Mouse (Mus musculus) adipocyte (in vitro differentiated cells): ENCODE results near the gene AC131692.1.

Experiments
- DNase-seq: peaks from one replicate; pipeline ENCODE4 v3.0.0-alpha.2; 2016; ENCODE audit warnings: low spot score

The AC131692.1 gene

DNA sequence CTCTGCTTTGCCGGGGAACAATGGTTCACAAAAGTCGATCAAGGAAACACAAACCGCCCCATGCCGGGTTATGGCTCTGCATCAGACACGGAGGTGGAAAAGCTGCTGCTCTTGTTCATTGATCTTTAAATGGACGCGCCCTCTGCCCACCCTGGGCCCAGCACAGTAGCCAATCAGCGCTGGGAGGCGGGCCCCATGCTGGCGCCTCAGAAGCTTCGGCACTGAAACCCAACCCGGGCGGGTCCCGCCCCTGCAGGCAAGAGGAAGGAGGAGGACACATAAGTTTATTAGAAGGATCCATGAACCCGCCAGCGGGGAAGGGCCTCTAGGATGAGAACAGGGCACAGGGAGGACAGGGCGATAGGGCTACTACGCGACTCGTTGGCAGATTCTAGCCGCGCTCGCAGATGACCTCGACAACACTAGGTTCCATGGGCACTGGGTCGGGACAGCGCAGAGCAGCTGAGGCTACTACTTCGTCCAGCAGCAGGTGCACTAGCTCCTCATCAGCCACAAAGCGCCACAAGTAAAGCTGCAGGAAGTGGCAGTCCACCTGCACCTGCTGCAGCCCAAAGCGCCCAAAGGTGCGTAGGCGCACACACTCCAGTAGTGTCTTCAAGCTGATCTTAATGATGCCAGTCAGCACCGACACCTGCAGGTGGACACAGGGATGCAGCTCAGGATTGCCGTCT lies 26.3 kb upstream of the AC131692.1 start, which contains the start of gene Tm7sf2:
Gene Tm7sf2, minus strand, starts transcription at position 650 of the 692 bp plus-strand sequence.
- peak; percentile 74 for DNase-seq

DNA sequence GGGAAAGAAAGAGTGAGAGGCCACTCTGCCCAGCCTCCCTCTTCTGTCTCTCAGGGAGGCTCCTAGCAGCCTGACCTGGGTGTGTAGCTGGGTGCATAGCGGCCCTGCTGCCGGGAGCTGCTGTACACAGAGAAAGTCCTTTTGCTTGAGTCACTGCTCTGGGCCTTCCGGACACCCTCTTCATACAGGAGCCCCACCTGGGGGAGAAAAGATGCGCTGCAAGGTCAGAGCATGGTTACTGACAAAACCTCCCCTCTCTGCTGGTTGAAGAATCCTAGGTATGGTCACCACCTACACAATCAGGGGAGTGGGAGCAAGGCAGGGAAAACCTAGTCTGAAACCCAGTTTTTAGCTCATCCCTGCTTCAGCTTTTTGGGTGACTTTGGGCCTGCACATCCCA lies 25.3 kb upstream of the AC131692.1 start:
- no peak for DNase-seq

DNA sequence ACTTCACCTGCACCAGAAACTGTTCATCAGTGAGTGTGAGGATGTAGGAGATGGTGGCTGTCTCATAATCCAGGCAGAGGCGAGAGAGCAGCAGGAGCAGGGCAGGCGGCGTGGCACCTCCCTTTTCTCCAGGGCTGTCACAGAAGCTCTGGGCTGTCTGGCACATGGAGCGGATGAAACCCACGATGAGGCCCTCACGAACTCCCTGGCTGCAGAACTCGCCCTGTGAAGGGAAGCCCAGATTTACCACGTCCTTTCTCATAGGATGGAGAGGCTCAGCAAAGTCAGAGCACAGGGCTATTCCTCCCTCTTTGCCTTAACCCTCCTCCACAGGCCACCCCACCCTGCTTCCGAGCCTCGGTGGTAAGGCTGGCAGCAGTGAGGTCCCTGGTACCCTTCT lies 24.4 kb upstream of the AC131692.1 start:
- no peak for DNase-seq

DNA sequence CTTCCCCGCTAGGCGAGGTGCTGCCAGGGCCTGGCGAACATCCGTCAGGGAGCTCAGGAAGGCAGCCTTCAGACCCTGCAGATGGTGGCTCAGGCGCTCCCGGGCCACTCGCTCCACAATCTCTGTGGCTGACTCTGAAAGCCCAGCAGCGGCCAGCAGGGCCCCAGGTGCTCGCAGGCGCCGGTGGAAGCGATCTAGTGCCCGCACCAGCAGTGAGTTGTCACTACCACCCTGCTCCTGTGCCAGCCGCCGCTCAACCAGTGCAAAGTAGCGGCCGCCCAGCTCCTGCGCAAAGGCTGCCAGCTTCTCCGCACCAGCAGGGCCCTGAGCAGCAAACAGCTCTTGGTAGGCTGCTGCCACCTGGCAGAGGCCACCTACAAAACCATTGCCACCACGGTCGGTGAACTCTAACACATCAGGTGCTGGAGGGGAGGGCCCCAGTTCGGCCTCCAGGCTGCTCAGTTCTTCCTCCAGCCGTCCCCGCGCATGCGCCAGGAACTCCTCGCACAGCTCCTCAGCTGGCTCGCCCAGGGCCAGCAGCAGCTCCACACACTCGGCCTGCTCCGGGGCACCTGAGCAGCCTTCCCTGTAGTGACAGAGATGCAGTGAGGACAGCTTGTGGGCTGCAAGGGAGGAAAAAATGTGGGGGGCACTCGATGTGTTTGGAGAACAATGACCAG lies 23.5 kb upstream of the AC131692.1 start:
- no peak for DNase-seq

DNA sequence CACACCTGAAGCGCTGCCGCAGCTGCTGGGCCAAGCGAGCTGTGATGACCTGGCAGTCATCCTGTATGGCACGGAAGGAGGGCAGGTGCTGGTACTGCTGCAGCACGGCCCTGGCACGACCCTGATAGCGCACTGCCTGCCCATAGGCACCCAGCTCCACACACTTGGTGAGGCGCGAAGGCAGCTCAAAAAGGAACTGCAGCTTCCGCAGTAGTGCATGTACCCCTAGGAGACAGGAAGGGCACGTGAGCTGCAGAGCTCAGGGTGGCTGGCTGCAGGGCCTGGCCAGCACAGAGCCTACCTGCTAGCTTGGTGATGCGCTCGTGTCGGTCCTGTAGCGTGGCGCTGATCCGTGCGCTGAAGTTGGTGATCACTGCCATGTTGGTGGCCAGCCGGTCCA lies 23.0 kb upstream of the AC131692.1 start:
- no peak for DNase-seq

DNA sequence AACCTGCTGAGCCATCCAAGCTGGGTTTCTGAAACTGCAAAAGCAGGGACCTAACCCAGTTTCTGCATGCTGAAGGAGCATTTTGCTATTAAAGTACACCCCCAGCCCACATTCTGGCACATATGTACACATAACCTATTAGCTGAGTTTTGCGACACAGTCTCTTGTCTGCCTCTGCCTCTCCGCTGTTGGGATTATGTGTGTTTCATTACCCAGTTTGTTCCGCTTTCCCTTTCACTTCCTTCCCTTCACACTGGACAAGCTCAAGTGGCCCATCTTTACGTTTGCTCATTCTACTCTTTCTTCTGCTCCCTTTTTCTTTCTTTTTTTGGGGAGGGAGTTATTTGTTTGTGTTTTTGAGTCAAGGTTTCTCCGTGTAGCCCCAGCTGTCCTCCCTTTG lies 20.3 kb upstream of the AC131692.1 start:
- no peak for DNase-seq

DNA sequence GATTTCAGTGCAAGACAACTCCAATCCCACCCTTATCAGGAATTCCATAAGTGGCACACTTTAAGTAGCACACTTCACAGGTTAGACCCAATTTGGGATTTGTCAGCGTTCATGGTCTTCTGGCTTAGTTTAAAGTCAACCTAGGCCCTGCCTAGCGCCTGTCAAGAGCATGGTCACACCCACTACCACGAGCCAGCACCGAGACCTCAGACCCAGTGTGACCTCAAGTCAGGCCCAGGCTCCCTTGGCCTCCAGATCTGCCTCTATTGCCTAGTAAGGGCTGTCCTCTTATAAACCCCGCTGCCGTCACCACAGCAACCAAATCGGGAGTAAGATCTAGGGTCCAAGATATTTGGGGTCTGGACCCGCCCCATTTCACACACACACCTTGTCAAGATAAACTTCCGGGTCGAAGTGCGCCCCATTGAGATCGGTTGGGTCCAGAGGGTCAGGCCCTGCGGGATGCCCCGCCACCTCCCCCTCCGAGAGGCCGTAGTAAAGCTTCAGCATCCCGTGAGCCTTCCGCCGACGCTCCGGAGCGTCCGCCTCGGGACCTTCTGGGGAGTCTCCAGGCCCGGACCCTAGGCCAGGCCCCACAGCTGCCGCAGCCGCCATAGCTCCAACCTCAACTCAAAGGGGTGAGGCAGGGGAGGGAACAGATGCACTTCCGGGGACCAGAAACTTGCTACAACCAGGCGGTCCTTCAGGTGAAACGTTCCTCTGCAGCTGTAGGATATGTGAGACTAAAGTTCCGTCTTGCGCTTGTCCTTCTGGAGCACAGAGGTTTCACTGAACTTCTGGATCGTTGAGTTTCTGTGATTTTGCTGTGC lies 17.4 kb upstream of the AC131692.1 start, which contains the start of gene Vps51:
Gene Vps51, minus strand, starts transcription at position 668 of the 830 bp plus-strand sequence.
- DNase-seq = peak; percentile 97

DNA sequence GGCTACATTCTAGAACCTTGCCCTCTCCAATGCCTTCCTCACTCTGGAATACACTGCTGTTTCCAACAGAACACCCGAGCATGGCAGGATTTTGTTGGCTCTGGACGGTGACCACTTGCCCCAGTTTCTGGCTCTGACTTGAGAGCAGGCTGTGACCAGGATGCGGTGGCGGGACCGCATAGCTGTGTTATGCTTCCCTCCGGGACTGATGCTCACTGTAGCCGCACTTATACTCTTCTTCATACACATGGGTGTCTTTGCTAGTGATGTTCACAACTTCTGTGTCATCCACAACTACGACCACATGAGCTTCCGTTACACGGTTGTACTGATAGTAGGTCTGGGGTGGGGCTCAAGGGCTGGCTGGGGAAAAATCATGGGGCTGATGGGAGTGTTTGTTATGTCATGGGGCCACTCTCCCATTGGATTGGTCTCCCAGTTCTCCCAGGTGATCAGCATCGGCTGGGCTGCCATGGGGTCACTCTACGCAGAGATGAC lies 14.2 kb upstream of the AC131692.1 start, which contains the start of gene Tmem262:
Gene Tmem262, plus strand, starts transcription at position 51 of the 498 bp plus-strand sequence.
- DNase-seq = no peak

DNA sequence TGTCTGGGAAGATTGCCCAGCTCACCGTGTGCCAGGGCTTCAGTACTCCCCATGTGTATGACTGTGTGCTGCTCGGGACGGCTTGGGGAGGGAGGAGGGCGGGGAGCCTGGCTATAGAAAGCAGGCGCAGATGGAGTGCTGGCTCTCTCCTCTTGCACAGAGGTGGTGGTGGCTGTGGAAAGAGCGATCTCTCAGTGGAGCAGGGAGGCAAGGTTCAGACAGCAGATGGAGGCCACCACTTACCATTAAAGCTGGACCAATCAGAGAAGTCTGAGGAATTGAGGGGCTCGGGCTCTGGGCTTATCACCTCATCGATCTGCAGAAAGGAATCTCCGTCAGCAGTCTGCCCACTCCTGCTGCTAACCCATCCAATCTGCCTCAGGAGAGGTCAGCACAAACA lies 12.1 kb upstream of the AC131692.1 start, which contains the start of gene Gm28374:
Gene Gm28374, minus strand, starts transcription at position 101 of the 400 bp plus-strand sequence.
- DNase-seq = no peak

DNA sequence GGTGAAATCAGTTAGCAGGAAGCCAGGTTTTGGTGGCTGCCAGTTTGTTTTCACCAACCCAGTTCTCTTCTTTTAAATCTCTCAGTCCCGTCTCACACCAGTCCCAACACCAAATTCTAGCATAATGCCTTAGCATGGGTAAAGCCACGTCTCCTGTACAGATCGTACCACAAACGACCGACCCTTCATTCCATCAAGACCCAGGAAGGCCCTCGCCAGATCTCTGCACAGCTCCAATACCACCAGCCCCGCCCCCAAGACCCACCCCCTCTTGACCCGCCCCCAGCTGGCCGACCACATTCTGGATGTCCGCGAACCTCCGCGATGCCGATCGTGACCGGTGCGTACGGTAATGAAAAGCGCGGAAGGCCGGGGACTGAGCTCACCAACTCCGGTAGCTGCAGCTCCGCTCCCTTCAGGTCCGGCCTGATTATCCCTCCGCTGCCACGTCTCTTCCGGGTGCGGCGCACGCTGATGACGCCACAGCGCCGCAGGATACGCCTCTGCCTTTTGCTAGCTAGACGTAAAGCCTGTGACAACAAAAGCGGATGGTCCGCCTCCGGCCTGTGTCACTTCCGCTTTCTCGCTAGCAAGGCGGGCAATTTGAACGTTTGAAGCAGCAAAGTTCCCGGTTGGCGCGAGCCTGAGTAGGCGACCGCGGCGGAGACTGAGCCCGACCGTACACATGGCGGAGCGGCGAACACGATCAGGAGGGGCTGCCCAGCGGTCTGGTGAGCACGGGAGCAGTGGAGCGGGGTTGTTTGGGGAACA lies 9.6 kb upstream of the AC131692.1 start, which contains the start of the genes Zfpl1 and Cdca5:
Gene Zfpl1, minus strand, starts transcription at position 479 of the 771 bp plus-strand sequence.
Gene Cdca5, plus strand, starts transcription at position 506 of the 771 bp plus-strand sequence.
- peak; percentile 99 for DNase-seq

DNA sequence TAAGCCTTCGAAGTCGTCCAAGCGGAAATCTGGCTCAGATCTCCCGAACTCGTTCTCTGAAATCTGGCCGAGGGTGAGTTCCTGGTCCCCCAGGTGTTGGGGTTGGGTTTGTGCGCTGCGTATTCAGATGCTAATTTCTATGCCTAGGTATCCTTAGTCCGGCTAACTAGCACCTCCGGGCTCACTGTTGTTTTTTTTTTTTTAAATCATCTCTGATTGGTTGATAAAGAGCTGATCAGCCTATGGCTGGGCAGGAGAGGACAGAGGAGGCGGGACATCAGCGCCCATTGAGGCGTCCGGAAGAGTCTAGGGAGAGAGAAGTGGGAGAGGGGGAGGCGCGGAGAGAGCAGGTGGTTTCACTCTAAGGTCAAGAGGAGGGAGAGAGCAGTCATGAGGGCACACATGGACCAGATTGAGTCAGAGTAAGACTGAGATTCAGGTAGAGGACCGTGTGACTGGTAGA lies 8.8 kb upstream of the AC131692.1 start:
- peak; percentile 76 for DNase-seq

DNA sequence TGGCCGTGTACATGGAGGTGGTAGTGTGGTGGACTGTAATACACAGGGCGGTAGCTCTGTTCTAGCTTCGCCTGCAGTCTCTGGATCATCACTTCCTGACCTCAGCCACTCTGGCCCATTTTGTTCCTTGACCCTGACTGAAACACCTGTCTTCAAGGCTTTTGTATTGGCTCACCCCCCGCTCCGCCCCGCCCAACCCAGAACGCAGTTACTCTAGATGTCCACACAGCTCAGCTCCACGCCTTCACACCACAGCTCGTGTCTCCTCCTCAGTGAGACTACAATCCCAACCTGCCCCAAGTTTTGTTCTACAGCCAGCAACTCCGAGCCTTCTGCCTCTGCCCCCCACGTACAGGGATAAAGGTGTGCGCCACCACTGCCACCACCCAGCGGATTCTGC lies 5.4 kb upstream of the AC131692.1 start:
- no peak for DNase-seq

DNA sequence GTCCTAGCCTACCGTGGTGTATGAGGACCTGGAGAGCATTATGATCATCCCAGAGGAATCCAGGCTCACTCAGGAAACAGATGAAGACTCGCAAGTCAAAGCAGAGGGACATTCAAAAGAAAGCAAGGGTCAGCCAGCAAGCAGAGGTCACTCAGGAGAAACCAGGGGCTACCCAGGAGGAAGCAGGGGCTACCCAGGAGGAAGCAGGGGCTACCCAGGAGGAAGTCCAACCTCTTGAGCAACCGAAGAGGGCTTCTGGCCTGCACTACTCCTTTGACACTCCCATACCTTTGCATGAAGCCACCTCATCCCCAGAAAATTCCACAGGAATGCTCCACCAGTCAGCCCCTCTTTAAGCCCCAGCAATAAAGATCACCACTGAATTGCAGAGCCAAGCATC lies 3.6 kb downstream of the AC131692.1 start:
- no peak for DNase-seq

DNA sequence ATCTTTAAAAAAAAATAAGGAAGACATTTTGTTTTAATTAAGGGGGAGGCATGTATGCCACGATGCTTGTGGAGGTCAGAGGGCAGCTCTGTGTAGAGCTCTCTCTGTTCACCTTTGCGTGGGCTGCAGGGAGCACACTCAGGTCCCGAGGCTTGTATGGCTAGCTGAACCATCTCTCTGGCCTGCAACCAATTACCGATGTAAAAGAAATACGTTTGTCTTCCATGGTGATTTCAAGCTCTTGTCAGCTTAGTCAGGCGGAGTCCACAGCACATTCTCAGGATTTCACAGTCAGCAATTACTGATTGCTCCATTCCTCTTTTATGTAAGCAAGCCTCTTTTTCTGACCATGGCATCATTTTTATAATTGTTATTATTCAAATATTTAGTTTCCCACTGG lies 7.0 kb downstream of the AC131692.1 start:
- no peak for DNase-seq

DNA sequence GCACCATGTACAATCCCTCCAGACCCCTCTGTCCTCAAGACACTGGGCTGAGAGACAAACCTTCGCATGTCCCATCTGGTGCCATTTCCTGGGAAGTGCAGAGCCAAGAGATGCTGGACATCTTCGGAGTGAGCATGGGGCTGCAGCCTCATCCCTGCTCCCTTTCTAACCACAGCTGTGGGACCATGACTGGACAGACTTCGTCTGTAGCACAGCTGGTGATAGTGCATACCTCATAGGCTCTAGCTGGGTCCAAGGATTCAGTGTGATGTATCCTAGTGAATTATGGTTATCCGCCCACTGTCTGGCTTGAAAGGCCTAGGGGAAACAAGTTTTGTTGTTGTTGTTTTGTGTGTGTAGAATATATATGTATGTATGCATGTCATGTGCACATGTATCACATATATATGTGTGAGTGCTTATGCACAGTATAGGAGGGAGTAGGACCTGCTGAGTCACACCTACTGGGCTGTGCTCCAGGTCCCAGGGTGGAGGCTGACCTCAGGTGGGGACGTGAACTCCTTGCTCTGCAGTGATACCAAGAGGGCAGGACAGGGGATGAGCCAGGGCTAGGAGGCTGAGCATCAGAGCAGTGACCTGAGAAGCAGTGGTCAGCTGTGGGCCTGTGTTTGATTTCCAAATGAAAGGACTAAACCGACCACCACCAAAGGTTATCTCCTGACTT lies 8.1 kb downstream of the AC131692.1 start:
- DNase-seq = no peak

DNA sequence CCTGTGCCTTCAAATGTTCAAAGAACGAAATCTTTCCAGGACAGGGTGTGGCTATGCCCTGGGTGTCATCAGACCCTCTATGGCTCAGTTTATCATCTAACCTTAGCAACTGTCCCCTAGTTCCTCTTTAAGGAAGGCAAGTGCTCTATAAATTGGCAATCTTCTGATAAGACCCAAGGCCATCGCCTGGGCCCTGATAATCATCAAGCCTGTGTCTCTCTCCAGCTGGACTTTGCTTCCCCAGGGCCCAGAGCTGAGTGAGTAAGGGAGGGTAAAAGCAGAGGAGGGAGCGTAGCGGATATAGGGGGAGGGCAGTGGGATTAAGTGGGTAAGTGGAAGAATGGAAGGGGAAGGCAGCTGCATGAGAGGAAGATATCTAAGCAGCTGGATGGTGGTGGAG lies 10.3 kb downstream of the AC131692.1 start:
- no peak for DNase-seq

DNA sequence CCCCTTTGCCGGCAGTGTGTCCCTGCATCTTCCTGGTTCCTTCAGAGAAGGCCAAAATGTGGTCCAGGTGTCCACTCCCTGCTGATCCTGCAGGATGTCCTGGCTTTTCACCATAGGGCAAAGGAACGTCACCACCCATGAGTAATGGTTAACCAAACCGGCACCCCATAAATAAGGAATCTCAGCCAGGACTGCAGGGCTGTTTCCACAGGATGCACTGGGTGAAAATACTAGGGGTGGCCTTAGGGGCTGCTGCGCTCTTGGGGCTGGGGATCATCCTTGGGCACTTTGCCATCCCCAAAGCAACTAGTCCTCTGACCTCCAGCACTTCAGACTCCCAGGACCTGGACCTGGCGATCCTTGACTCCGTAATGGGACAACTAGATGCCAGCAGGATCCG lies 11.4 kb downstream of the AC131692.1 start, which contains the start of gene Naaladl1:
Gene Naaladl1, plus strand, starts transcription at position 197 of the 400 bp plus-strand sequence.
- DNase-seq = no peak

DNA sequence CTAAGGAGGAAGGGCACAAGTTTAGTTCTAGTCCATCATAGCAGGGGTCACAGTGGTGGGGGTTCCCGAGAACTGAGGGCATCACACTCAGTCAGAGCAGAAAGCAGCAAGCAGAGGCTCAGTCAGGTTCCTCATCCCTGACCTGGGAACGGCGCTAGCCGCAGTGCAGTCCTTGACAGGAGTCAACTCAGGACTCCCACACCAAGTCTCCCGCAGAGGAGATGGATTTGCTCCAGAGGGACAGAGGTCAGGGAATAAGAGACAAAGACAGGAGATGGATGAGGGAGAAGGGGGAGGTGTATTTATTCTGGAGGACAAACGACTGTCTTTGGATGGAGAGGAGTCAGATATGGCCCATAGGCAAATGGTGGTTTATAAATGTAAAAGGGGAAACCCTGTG lies 18.9 kb downstream of the AC131692.1 start:
- no peak for DNase-seq

DNA sequence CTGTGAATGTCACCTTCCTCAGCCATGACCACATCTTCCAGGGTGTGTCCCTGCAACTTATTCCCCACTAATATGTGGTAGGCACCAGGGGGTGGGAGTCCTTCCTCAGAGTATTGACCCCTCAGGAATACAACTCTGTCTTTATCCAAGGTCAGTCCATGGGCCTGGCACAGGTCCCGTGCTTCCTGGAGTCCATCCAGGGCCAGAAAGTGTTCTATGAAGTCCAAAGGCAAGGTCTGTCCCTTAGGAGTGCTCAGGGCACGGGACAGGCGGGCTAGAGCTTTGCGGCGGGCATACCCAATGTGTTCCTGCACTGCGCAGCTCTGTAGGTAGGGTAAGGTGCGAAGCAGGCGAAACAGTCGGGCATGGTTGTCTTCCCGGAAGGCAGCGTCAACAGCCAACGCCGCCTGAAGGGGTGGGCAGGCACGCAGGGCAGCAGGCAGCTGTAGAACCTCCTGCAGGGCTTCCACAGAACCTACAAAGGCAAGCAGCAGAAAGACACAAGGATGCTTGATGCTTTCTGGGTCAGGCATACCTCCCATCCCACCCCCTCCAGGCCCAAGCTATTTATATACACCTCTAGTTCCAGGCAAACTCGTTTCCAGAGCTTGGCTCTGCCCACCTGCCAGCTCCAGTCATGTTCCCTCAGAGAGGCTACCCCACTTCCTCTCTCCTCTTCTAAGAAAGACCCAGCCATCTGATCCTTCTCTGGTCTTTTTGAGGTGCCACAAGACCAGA lies 22.1 kb downstream of the AC131692.1 start:
- no peak for DNase-seq
